Mouse (Mus musculus): ENCODE data around the gene Magi2.

Gene Magi2

GRCm38 (mm10) chr5:20653425-20654185, 1426.8 kb downstream of the Magi2 start:
- in situ Hi-C loops (cut with MseI, MboI) = no loop called here

DNA sequence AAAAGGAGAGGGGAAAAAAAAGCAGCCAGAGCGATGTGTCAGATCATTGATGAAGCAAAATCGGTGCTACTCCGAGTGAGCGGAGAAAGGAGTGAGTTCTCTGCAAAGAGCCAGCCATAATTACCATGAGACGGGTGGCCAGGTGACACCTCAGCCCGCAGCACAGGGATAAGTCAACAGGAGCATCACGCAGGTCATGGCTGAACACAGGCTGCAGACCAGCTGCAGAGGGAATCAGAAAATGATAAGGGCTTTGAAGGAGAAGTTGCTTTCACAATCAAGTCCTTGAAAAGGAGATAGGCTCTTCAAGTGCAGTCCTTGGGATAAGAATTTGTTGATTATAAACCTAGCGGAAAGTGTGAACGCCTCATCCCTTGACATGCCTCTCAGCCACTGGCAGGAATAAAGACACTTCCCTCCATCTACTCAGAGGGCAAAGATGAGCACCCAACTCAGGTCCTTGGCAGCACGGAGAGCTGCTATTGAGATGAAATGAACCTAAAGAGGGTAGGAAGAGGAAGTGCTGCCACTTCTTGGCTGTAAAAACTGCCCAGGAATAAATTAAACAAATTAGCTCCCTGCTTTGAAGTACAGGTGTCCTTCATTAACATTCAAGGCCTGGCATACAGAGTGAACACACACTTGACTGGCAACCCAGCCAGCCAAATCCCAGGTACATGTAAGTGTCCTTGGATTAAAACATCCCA, 1428.1 kb downstream of the Magi2 start:
- in situ Hi-C loops (cut with MseI, MboI) = no loop called here

- in situ Hi-C loops (cut with MseI, MboI) = no loop called here
These were observed 1430.2 kb downstream of the Magi2 start for GRCm38 (mm10) chr5:20657056-20657455.

DNA sequence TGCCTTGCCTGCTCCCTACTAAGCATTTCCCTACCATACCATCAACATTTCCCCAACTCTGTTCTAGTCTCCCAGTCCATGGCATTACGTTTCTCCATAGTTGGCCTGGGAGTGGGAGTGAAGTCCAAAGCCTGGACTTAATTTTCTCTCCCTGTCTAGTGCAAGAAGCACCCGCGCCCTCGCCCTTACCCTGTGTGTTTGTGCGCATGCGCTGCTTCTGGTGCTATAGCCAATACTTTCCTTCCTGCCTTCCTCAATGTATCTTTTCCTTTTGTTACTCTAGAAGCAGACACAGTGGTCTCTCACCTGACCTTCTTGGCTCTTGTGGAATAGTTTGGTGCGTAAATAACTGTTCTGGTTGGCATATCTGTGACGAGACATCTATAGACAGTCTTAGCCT, 1440.8 kb downstream of the Magi2 start:
- in situ Hi-C loops (cut with MseI, MboI) = no loop called here

DNA sequence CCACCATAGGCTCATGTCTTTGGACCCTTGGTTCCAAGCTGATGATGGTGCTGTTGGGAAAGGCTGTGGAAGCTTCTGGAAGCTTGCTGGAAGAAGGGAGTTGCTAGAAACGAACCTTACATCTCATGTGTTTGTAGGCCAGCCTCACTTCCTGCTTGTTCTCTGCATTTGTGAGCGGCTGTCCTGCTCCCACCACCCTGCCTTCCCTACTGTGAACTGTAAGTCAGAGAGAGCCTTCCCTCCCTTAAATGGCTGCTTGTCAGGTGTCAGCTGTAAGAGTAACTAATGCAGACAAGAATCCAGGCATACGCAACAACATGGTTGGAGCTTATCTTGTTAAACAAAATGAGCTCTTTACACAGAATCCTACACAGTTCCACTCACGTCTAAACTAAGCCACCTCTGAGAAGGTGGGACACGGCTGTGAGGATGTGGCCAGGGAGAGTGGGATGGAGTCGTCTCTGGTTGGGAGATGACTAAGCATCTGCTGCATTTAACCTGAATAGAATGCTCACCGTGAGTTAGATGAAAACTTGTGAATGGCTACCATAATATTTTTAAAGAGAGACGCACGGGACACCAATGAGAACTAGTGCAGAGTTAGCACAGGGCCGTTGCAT, 1442.0 kb downstream of the Magi2 start:
- in situ Hi-C loops (cut with MseI, MboI) = no loop called here

DNA sequence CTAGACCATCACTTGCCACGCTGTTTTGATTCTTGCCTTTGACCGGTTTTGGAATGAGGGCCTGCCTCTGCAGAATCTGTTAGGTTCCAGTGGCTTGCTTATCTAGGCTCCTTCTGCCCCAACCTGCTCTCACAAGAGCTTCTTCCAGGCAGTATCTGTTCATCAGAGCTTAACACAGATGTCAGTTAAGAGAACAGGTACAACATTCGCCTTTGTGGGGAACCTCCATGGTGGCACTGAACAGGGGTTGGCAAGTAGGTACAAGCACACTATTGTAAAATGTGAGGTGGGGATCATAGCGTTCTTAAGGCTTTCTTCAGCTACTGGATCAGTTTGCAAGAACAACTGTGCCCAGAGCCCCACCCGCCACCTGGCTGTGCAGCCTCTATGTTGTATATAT, 1442.6 kb downstream of the Magi2 start:
- in situ Hi-C loops (cut with MseI, MboI) = no loop called here

DNA sequence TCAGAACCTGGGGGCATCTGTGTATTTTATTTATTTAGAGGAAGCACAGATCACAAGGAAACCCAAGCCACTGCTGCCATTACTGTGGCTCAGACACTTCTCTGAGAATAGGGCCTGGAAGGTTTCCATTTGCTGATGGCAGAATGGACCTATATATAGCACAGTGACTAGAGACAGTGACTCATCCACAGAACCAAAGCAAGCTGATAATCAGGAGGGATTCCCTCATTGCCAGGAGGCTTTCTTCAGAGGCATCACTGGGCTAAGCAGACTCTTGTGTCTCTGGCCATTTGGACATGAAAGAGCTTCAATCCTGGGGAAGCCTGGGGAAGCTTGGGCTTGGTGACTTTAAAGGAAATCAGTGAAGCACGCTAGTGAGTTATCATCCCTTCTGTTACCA, 1445.0 kb downstream of the Magi2 start:
- in situ Hi-C loops (cut with MseI, MboI) = no loop called here

GRCm38 (mm10) chr5:20674523-20674922, 1447.7 kb downstream of the Magi2 start:
- in situ Hi-C loops (cut with MseI, MboI) = no loop called here

DNA sequence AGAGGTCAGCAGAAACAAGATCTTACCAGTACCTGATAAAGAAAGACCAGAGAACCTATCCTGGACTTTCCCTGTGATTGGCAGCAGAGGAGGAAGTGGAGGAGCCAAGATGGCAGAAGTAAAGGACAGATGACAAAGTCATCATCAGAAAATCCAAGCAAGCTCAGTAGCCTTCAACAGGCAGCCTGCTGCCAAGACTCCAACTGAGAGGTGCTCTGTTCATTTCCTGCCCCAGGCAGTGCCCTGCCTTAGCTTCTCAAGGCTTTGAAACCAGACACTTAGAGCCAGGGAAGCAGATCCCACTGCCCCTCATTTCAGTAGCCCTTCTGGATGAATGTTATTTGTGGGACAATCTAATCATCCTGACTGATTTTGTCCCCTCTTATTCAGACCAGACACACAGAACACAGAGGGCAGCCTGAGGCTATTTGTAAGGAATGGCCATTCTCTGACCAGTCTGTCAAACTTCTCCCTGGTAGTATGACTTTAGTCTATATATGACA, 1448.4 kb downstream of the Magi2 start:
- in situ Hi-C loops (cut with MseI, MboI) = no loop called here

DNA sequence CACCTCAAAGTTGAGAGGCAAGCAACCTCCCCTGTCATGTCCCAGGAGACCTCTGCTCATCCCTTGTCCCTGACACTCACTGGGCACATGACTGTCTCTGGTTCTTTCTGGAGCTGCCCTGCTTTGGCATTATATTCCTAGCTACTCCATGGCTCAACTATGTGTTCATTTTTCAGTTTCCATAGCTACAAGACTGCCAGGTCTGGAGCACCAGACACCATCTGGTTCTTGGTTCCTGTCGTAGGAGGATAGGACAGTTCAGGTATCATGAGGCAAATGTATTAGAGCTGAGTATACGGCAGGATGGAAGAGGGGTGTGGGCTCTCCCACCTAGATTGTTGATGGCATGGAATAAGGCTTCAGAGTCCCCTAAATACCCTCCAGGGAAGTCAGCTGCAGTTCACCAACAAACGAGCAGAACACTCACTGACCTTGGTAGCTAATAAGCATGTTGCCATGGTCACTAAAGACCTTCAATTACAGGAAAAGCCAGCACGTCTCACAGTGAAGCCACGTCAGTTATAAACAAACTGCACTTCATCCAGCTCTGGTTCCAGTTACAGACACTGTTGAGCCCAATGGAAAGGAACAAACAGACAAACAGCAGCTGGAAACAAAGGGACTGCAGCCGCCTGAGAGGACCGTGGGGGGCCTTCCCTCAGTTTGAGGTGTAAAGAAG, 1449.5 kb downstream of the Magi2 start:
- in situ Hi-C loops (cut with MseI, MboI) = no loop called here

GRCm38 (mm10) chr5:20677246-20677645, 1450.4 kb downstream of the Magi2 start:
- in situ Hi-C loops (cut with MseI, MboI) = no loop called here

DNA sequence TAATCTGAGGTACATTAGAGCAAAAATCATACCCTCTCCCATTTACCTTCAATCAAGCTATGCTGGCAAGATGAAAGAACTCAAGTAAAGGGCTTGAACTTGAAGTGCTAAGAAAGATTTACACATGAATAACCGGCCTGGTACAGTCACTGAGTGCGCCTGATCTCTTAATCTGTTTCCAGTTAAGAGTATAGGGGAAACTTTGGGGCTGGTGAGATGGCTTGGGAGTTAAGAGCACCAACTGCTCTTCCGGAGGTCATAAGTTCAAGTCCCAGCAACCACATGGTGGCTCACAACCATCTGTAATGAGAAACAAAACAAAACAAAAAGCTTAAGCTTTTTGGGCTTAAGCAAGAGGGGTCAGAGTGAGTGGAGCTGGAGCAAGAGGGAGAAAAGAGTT, 1451.7 kb downstream of the Magi2 start:
- in situ Hi-C loops (cut with MseI, MboI) = no loop called here

DNA sequence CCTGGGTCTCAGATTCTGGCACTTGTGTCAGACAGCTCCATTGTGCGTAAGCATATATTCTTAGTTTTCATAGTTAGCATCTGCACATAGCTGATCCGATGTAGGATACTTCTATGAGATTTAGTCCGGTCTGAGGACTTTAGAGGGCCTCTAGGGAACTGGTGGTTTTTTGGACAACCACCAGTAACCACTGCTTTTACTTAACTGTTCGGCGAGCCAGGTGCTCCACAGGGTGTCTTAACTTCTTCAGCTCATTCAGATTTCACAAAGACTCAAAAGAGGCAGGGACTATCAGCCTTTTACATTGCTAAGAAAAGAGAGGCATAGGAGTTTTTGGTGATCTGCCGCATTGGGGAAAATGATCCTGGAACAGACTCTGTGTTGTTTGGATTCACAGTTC, 1453.1 kb downstream of the Magi2 start:
- in situ Hi-C loops (cut with MseI, MboI) = no loop called here

GRCm38 (mm10) chr5:20680833-20681530, 1454.1 kb downstream of the Magi2 start:
- in situ Hi-C loops (cut with MseI, MboI) = no loop called here

DNA sequence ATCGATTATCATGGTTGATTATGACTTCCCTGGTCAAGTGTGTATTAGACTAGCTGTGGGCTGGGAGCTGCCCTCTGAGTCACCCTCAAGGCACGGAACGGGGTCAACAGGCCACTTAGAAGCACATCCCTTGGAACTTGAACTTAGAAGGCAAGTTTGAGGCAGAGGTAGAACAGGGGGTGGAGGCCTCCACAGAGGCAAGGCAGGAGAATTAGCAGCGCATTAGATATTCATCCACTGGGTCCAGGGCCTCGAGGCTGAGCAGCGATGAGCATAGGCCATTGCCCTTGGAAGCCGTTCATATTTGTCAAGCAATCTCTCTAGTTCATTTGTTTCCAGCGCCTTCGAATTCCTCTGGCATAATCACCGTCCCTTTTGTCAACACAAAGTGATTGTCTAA, 1454.8 kb downstream of the Magi2 start:
- in situ Hi-C loops (cut with MseI, MboI) = no loop called here

- in situ Hi-C loops (cut with MseI, MboI) = no loop called here
These were observed 1455.4 kb downstream of the Magi2 start for GRCm38 (mm10) chr5:20682208-20682607.

GRCm38 (mm10) chr5:20684112-20684511, 1457.3 kb downstream of the Magi2 start:
- in situ Hi-C loops (cut with MseI, MboI) = no loop called here

DNA sequence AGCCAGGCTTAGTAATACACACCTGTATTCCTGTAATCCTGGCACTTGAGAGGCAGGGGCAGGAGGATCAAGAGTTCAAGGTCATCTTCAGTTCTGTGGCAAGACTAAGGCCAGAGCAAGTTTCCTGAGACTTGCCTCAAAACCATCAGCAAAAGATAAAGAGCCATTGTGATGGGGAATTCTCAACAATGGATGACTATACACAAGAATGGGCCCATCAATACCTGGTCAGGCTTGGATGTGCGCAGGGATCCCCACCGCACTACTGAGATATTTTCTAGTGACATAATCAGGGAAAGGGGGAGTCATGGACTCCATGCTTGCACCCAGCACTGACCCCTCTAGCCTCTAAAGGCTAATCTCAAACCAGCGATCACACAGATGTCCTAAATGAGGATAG, 1465.4 kb downstream of the Magi2 start:
- in situ Hi-C loops (cut with MseI, MboI) = no loop called here

DNA sequence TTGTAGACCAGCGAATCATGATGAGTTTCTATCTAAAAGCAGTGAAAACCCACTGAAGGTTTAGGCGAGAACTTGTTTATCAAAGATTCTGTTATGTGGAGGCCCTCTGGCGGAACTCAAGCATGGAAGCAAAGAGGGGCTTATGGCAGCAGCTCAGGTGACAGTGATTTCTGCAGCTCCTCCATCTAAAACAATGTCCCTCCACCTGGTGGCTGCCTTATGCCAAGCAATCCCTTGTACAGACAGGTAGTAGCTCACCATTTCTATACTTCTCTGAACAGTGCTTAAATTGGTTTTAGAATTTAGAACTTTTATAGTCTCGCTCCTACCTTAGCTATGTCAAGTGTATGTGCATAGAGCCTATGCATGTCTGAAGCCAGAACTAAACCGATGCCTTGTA, 1472.3 kb downstream of the Magi2 start:
- in situ Hi-C loops (cut with MseI, MboI) = no loop called here

GRCm38 (mm10) chr5:20701483-20702421, 1474.9 kb downstream of the Magi2 start:
- in situ Hi-C loops (cut with MseI, MboI) = no loop called here
